Mouse (Mus musculus) hindbrain, embryonic 13.5 days (tissue): ENCODE measurements around the gene Slc24a4. TPM values are rescaled to one million over a fixed set of nuclear protein-coding genes. Genes with fewer than 3 reads are reported as not detected.
"Not testable (repeated sequence)": the region's sequence is repeated elsewhere in the genome, so short reads cannot be mapped to it uniquely, and the experiment has no call there.

Experiments
- ATAC-seq: fragments of 200-750 bp; cut with Nextera tagmentation; 2 replicates; pipeline ENCODE4 v1.8.0; 2017; ENCODE audit warnings: moderate TSS enrichment; ENCODE audit not compliant: low FRiP score
- H3K27ac ChIP-seq: fragments of 300-500 bp; sonication (generic); 2 replicates; pipeline ENCODE4 v1.5.1; 2015; ENCODE audit warnings: inconsistent platforms, mild to moderate bottlenecking, moderate library complexity
- H3K27me3 ChIP-seq: fragments of 300-500 bp; sonication (generic); 2 replicates; pipeline ENCODE4 v1.6.1; 2015; ENCODE audit warnings: mild to moderate bottlenecking, inconsistent platforms
- H3K36me3 ChIP-seq: fragments of 300-500 bp; sonication (generic); 2 replicates; pipeline ENCODE4 v1.6.1; 2015; ENCODE audit warnings: mild to moderate bottlenecking, inconsistent platforms
- H3K4me1 ChIP-seq: fragments of 300-500 bp; sonication (generic); replicated peaks from 2 replicates; pipeline ENCODE4 v1.6.1; 2015; ENCODE audit warnings: inconsistent platforms
- H3K4me2 ChIP-seq: fragments of 300-500 bp; sonication (generic); 2 replicates; pipeline ENCODE4 v1.6.1; 2015; ENCODE audit warnings: inconsistent platforms, mild to moderate bottlenecking, moderate library complexity
- H3K4me3 ChIP-seq: fragments of 300-500 bp; sonication (generic); 2 replicates; pipeline ENCODE4 v1.5.1; 2015; ENCODE audit warnings: mild to moderate bottlenecking, inconsistent platforms
- H3K9ac ChIP-seq: fragments of 300-500 bp; sonication (generic); 2 replicates; pipeline ENCODE4 v1.6.1; 2015; ENCODE audit warnings: mild to moderate bottlenecking, inconsistent platforms
- H3K9me3 ChIP-seq: fragments of 300-500 bp; sonication (generic); 2 replicates; pipeline ENCODE4 v1.6.1; 2016; ENCODE audit warnings: inconsistent platforms
- WGBS: fragments of 180-500 bp; shearing (Covaris S2); methylation state at CpG from one replicate; pipeline ENCODE4 v1.1.7; 2015; 5-methylcytosine and 5-hydroxymethylcytosine counted together
- polyA plus RNA-seq: library from polyadenylated mRNA; unstranded; fragments of >200 nt; fragmentation: Nextera tagmentation; extraction: Ambion mirVana; gene quantifications from 2 replicates; pipeline ENCODE4 v1.2.1, GENCODE M21; 2015

Slc24a4 gene
- polyA plus RNA-seq, 1 experiment from 2014 or later: 1.7 TPM

DNA sequence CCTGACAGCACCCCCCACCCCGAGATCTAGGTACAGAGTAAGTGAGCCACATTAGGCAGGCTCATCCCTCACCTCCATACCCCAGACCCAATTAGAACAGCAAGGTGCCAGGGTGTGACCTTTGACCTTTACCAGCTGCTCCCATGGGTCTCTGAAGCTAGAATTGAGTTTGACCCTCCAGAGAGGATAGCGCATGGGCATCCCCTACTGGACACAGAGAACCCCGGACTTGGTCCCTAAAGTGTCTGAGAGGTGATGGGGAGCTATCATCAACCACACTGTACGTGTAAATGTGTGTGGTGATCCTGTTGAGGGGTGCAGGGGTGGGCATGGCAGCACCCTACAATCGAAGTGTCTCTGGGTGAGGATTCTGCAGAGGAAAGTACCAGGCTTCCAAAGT, 44.8 kb downstream of the Slc24a4 start:
- no peak overlapping the region for H3K27ac ChIP-seq
- H3K9me3 ChIP-seq: no peaks in the 10 kb centered on the region
- no peaks in the 10 kb centered on the region for H3K36me3 ChIP-seq
- no peak overlapping the region for H3K4me2 ChIP-seq
- no peak overlapping the region for H3K9ac ChIP-seq
- no peaks in the 10 kb centered on the region for H3K4me1 ChIP-seq
- no peak overlapping the region for H3K4me3 ChIP-seq
- WGBS: 87% methylated on average over 5 of the region's 5 CpGs
- ATAC-seq: no peak
- 0 out of 2 replicates have a peak, but pooled peaks cover 3% of the 10 kb centered on the region for H3K27me3 ChIP-seq

DNA sequence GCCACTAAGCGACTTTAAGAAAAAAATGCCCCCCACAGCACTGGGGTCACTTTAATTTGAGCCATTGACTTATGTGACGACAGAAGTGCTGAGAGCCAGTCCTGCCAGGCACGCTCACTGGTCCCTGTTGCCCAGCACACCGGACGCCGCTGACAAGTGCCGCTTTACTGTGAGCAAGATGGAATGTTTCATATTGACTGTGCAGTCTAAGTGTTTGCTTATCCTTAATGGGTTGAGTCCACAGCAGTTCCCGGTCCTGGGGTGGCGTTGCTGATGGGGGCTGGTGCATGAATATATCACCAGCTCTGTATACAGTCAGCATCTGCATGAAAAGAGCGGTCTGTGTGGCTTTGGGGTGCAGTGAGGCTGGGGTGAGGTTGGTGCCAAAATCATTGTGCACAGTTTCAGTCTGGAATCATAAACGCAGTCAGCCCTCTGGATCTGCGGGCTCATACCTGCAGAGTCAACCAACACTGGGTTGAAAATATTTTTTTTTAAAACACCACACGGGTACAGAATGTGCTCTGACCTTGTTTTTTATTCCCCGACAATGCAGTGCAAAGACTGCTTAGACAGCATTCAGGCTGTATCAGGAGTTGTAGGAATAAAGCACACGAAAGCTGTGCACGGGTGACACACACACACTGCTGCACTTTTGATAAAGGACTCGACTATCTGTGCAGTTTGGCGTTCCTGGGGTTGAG, 52.0 kb downstream of the Slc24a4 start:
- Histone ChIP-seq H3K9me3 (no peaks in the 10 kb centered on the region), H3K27me3 (no peaks in the 10 kb centered on the region), H3K4me3 (no peak overlapping the region), H3K4me2 (no peak overlapping the region), H3K27ac (no peak overlapping the region), H3K9ac (no peak overlapping the region), H3K36me3 (no peaks in the 10 kb centered on the region), H3K4me1 (peaks cover 8% of the 10 kb centered on the region)
- WGBS: 87% methylated on average over 18 of the region's 18 CpGs
- ATAC-seq: no peak

DNA sequence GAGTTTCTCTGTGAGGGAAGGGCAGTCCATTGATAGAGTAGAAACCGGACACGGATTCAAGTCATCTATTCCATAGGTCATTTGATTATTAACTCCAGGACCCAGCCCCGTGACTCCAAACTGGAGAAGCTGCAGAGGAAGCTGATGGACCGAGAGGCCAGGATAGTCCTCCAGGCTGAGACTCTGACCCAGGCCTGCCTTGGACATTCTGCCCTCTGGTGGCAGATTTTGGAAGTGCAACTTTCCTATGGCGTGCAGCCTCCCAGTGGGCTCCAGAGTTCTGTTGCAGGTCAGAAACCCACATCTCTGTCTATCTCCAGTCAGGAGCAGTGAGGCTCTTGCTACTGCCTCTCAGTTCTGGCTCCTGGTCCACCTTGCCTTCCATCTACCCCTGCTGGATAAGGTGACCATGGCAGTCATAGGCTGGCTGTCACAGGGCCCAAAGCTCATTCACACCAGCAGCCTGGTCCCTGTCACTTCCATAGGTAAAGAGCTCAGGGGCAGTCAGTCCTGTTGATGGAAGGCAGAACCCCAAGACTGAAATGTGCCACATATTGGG, 53.3 kb downstream of the Slc24a4 start:
- 40% methylated on average over 5 of the region's 5 CpGs for WGBS

DNA sequence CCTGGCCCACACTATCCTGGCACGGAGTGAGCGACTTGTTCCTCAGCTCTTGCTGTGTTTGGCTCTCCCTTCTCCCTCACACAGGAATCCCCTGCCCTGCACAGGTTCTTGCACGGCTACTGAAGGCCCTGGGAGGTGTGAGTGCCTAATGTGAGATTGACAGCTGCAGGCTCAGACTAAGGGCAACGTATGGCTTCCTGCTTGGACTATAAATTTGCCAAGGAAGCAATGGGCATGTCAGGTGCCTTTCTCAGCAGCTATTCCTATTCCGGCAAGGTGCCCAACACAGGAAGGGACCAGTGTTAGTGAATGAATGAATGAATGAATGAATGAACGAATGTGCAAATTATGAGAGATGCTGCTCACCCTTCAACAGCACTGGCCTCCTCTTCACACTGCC, 54.1 kb downstream of the Slc24a4 start:
- H3K4me1 ChIP-seq: peaks cover 8% of the 10 kb centered on the region
- WGBS: 89% methylated on average over 5 of the region's 6 CpGs
- ATAC-seq: no peak
- no peak overlapping the region for H3K9ac ChIP-seq
- 0 out of 2 replicates have a peak, but pooled peaks cover 4% of the 10 kb centered on the region for H3K9me3 ChIP-seq
- no peaks in the 10 kb centered on the region for H3K36me3 ChIP-seq
- no peak overlapping the region for H3K4me3 ChIP-seq
- no peak overlapping the region for H3K27ac ChIP-seq
- no peak overlapping the region for H3K4me2 ChIP-seq
- no peaks in the 10 kb centered on the region for H3K27me3 ChIP-seq

More for the DNA sequence above, 53.3 kb downstream of the Slc24a4 start:
- no peaks in the 10 kb centered on the region for H3K36me3 ChIP-seq
- H3K9ac ChIP-seq: no peak overlapping the region
- H3K4me3 ChIP-seq: no peak overlapping the region
- peaks cover 8% of the 10 kb centered on the region for H3K4me1 ChIP-seq
- ATAC-seq: peak; percentile 41; the same call in 1 of the 2 replicates
- H3K27me3 ChIP-seq: no peaks in the 10 kb centered on the region
- H3K27ac ChIP-seq: no peak overlapping the region
- H3K9me3 ChIP-seq: no peaks in the 10 kb centered on the region
- no peak overlapping the region for H3K4me2 ChIP-seq

DNA sequence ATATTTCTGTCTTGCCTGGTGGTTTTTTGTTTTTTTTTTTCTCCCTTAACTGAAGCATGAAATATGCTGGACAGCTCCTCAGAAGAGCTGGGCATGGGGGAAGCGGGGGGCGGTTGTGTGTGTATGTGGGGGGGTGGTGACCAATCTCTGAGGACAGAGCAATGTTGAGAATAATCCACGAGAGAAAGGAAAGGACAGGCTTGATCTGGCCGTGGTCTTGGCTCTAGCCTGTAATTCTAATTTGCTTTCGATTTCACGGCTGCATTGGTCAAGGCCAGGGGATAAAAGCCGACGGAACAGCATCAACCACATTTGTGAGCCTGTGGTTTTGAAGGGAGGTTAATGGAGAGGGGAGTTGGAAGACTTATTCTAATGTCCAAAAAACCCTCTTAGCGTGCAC, 54.7 kb downstream of the Slc24a4 start:
- no peak overlapping the region for H3K27ac ChIP-seq
- no peak overlapping the region for H3K9ac ChIP-seq
- no peak for ATAC-seq

DNA sequence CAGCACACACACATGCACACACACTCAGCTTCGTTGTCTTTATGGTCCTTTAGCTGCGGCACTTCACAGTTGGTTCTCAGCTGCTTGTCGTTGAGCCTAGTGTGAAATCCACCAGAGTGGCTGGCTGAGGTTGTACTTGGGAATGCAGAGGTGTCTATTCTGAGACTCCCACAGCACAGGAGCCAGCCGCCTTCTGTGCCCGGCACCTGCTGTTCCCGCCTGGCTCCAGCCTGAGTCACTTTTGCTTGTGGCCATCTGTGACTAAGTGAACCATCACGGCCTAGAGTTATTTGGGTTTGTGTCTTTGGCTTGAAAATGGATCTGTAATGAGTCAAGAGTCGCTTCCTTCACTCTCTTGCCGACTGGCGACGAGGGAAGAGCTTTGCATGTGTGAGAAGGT, 62.3 kb downstream of the Slc24a4 start:
- H3K4me3 ChIP-seq: no peak overlapping the region
- H3K4me1 ChIP-seq: no peaks in the 10 kb centered on the region
- H3K27ac ChIP-seq: no peak overlapping the region
- no peak overlapping the region for H3K4me2 ChIP-seq
- ATAC-seq: no peak
- no peak overlapping the region for H3K9ac ChIP-seq
- H3K9me3 ChIP-seq: peaks cover 16% of the 10 kb centered on the region; the same call in 1 of the 2 replicates
- no peaks in the 10 kb centered on the region for H3K27me3 ChIP-seq
- no peaks in the 10 kb centered on the region for H3K36me3 ChIP-seq
- WGBS: 84% methylated on average over 11 of the region's 11 CpGs

More for the DNA sequence above, 54.7 kb downstream of the Slc24a4 start:
- Histone ChIP-seq H3K36me3 (no peaks in the 10 kb centered on the region), H3K4me2 (no peak overlapping the region), H3K27me3 (no peaks in the 10 kb centered on the region), H3K4me1 (peaks cover 8% of the 10 kb centered on the region), H3K4me3 (no peak overlapping the region), H3K9me3 (0 out of 2 replicates have a peak, but pooled peaks cover 10% of the 10 kb centered on the region)
- WGBS: 63% methylated on average over 9 of the region's 9 CpGs

DNA sequence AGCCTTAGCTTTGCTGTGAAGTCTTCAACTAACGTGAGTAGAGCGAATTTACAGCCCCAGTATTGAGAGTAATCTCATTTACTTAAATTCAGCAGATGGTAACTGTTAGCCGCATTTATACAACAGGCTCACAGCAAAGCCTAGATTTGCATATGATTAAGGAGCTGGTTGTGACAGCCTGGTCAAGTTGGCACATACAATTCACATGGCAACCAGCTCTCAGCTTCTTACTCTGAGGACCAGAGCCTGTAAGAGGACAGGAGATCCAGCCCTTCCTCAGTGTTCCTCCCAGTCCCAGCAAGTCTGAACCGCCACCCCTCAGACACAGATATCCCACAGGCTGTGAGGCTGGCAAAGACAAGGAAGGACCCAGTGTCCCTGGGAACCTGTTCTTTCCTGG, 73.0 kb downstream of the Slc24a4 start:
- H3K9ac ChIP-seq: no peak overlapping the region
- no peak overlapping the region for H3K27ac ChIP-seq
- 48% methylated on average over 4 of the region's 4 CpGs for WGBS

DNA sequence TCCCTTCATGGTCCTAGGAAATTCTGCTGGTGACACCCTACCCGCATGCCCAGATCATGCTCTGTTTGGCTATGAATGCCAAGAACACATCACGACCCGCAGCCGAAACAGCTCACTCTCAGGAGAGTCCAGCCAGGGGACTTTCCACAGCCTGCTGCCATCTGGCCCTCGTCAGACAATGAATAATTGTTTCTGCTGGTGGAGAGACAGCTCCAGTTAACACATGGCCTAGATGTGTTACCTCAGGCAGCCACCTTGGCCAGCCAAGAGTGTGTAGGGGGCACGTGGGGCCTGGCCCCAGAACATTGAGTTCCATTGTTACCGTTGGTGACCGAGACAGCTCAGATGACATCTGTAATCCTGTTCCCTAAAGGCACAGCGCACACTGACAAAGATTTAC, 74.4 kb downstream of the Slc24a4 start:
- ATAC-seq: peak; percentile 66
- 48% methylated on average over 9 of the region's 9 CpGs for whole genome bisulfite sequencing
- no peaks in the 10 kb centered on the region for H3K27me3 ChIP-seq
- H3K9me3 ChIP-seq: no peaks in the 10 kb centered on the region
- no peak overlapping the region for H3K9ac ChIP-seq
- H3K4me2 ChIP-seq: no peak overlapping the region
- H3K4me3 ChIP-seq: no peak overlapping the region
- H3K36me3 ChIP-seq: no peaks in the 10 kb centered on the region
- peaks cover 22% of the 10 kb centered on the region for H3K4me1 ChIP-seq
- no peak overlapping the region for H3K27ac ChIP-seq

More for the DNA sequence above, 73.0 kb downstream of the Slc24a4 start:
- no peaks in the 10 kb centered on the region for H3K9me3 ChIP-seq
- no peak; the same call in 1 of the 2 replicates for ATAC-seq
- no peak overlapping the region for H3K4me3 ChIP-seq
- H3K4me1 ChIP-seq: peaks cover 22% of the 10 kb centered on the region
- H3K4me2 ChIP-seq: no peak overlapping the region
- no peaks in the 10 kb centered on the region for H3K36me3 ChIP-seq
- H3K27me3 ChIP-seq: no peaks in the 10 kb centered on the region

DNA sequence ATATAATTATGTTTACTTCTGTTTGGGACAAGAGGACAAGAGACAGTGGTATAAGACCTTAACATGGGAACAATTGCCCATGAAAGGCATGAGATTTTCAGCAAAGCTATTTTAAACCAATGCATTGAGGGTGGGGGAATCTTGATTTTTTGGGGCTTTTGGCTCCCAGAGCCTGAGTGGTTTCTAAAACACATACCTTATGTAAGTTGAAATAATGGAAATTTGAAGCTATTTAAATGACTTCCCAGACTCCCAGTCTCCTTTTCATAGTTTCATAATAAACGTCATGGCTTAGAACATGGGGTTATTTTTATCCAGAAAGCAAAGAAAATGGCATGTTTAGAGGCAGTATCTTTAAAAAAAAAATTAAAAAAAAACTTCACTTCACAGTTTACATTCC, 77.9 kb downstream of the Slc24a4 start:
- 70% methylated on average over 1 of the region's 1 CpGs for WGBS
- H3K9me3 ChIP-seq: no peaks in the 10 kb centered on the region

DNA sequence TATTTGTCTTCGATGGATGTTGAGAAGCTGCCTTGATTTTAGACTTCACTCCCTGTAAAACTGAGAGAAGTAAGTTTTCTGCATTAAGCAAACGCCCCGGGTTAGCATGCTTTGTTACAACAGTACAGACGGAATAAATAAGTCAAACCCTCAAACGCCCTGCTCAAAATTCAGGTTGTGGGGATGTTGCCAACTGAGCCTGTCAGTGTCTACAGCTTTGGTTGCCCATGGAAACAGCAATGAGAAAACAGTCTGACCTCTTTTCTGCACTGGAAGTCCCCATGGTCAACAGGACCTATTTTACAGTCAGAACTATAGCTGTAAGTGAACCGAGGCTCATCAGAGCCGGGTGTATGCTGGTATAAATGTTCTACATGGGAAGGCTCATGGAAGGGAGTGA, 78.7 kb downstream of the Slc24a4 start:
- H3K27ac ChIP-seq: no peak overlapping the region
- H3K27me3 ChIP-seq: no peaks in the 10 kb centered on the region
- peaks cover 12% of the 10 kb centered on the region for H3K4me1 ChIP-seq
- WGBS: 89% methylated on average over 7 of the region's 7 CpGs
- no peak overlapping the region for H3K9ac ChIP-seq
- H3K4me2 ChIP-seq: no peak overlapping the region
- no peaks in the 10 kb centered on the region for H3K9me3 ChIP-seq
- no peak for ATAC-seq
- H3K4me3 ChIP-seq: no peak overlapping the region
- H3K36me3 ChIP-seq: no peaks in the 10 kb centered on the region

More for the DNA sequence above, 77.9 kb downstream of the Slc24a4 start:
- H3K4me2 ChIP-seq: no peak overlapping the region
- H3K4me3 ChIP-seq: no peak overlapping the region
- H3K27ac ChIP-seq: no peak overlapping the region
- no peak for ATAC-seq
- no peak overlapping the region for H3K9ac ChIP-seq
- peaks cover 19% of the 10 kb centered on the region for H3K4me1 ChIP-seq
- no peaks in the 10 kb centered on the region for H3K36me3 ChIP-seq
- no peaks in the 10 kb centered on the region for H3K27me3 ChIP-seq

DNA sequence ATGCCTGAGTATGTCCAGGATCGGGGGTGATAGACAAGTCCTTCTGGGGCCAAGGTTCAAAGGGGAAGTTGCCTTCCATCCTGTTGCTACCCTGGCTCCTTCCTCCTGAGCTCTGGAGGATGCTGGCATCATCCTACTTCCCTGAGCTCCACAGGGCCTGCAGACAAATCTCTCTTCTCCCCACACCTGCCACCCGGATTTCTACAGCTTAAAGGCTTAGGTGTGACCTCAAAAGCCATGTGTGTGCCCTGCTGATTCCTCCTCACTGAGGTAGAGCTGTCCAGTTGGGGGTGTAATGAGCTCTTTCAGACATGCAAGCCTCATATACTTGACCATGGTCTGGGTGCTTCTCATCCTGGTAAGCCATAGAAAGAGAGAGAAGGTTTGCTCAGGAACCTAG, 82.3 kb downstream of the Slc24a4 start:
- no peaks in the 10 kb centered on the region for H3K27me3 ChIP-seq
- H3K9ac ChIP-seq: no peak overlapping the region
- H3K4me2 ChIP-seq: no peak overlapping the region
- no peak for ATAC-seq
- H3K4me1 ChIP-seq: no peaks in the 10 kb centered on the region
- WGBS: 78% methylated on average over 2 of the region's 2 CpGs
- H3K36me3 ChIP-seq: no peaks in the 10 kb centered on the region
- no peak overlapping the region for H3K27ac ChIP-seq
- H3K4me3 ChIP-seq: no peak overlapping the region
- no peaks in the 10 kb centered on the region for H3K9me3 ChIP-seq

DNA sequence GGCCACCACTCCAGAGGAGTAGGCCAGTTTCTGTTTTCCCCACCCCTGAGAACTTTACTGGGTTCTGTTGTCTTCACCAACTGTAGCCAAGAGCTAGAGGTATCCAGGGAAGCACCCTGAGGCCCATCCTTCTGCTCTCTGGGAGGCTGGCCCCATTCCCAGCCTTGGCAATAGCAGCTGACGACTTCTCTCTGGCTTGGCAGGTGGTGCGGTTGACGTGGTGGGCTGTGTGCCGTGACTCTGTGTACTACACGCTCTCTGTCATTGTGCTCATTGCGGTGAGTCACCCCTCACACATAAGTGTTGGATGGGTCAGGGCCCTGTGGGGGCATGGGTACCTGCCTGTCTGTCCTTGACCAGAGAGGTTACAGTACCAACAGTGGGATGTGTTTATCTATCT, 94.9 kb downstream of the Slc24a4 start:
- H3K4me1 ChIP-seq: no peaks in the 10 kb centered on the region
- no peak overlapping the region for H3K4me2 ChIP-seq
- H3K27me3 ChIP-seq: no peaks in the 10 kb centered on the region
- no peak overlapping the region for H3K4me3 ChIP-seq
- H3K36me3 ChIP-seq: no peaks in the 10 kb centered on the region
- WGBS: 95% methylated on average over 6 of the region's 6 CpGs
- H3K27ac ChIP-seq: no peak overlapping the region
- ATAC-seq: no peak
- no peak overlapping the region for H3K9ac ChIP-seq
- H3K9me3 ChIP-seq: no peaks in the 10 kb centered on the region

DNA sequence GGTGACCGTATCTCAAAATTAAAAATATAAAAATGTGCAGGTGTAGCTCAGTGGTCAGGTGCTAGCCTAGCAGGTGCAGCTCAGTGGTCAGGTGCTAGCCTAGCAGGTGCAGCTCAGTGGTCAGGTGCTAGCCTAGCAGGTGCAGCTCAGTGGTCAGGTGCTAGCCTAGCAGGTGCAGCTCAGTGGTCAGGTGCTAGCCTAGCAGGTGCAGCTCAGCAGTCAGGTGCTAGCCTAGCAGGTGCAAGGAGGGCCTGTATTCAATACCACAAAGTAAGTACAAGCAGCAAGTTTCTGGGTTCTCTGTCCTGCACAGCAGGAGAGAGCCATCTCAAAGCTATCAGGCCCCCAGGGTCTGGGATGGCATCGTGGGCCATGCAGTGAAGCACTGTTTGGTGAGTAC, 95.6 kb downstream of the Slc24a4 start:
- H3K27ac ChIP-seq, H3K9me3 ChIP-seq, H3K36me3 ChIP-seq, ATAC-seq, H3K27me3 ChIP-seq, H3K4me2 ChIP-seq, H3K9ac ChIP-seq, H3K4me1 ChIP-seq, H3K4me3 ChIP-seq: not testable (repeated sequence)
- WGBS: 81% methylated on average over 2 of the region's 2 CpGs
